11 mouse cellular contexts compared by ENCODE assay signal in genomic region chr12:55372424-55373055, GRCm38 (mm10). TPM values are rescaled to one million over a fixed set of nuclear protein-coding genes. Genes with fewer than 3 reads are reported as not detected.
DNase-seq lines count a peak whose midpoint lies in the region; ATAC-seq and TF ChIP-seq lines count a peak whose summit lies in the region.
"Had no signal": no experiment of that assay in that cellular context is flagged by ENCODE, and none has a peak within 500 bp of the region (broad histone marks: within the 10 kb centered on the region; RNA-seq: fewer than 3 reads in every experiment).

No protein-coding gene starts in this region.

- no peak for TF ChIP-seq EP300 in liver, embryonic 14.5 days (IDR thresholded peaks at IDR 0.05; ENCODE audit: low read depth)
- no peak for TF ChIP-seq EP300 in CH12.LX (IDR thresholded peaks at IDR 0.05; ENCODE audit: low read length)

- H3K9me3 ChIP-seq in liver, embryonic 14.5 days (ENCODE audit: control insufficient read depth, low read length) = no peaks in the 10 kb centered on the region
- H3K9me3 ChIP-seq in liver, embryonic 11.5 days (ENCODE audit: control insufficient read depth, low read length) = no peaks in the 10 kb centered on the region
- no peaks in the 10 kb centered on the region for H3K9me3 ChIP-seq in CH12.LX (replicated peaks; ENCODE audit: low read length)
- H3K9me3 ChIP-seq: hindbrain, embryonic 15.5 days had no signal

- no peak for ATAC-seq in liver, embryonic 14.5 days (ENCODE audit: insufficient read depth)
- ATAC-seq in liver, embryonic 11.5 days (replicated peaks; ENCODE audit: low FRiP score) = no peak
- peak; percentile 46; the same call in 1 of the 2 replicates for ATAC-seq in megakaryocyte progenitor cell, adult 5-6 weeks (replicated peaks; ENCODE audit: poor library complexity)

- no peaks in the 10 kb centered on the region for H3K79me2 ChIP-seq in CH12.LX (replicated peaks; ENCODE audit: control insufficient read depth, extremely low read depth, insufficient read depth, poor library complexity, severe bottlenecking)

- H3K4me2 ChIP-seq in liver, embryonic 14.5 days (ENCODE audit: low read depth) = no peak overlapping the region
- H3K4me2 ChIP-seq in liver, embryonic 11.5 days = no peak overlapping the region
- no peak overlapping the region for H3K4me2 ChIP-seq in CH12.LX (ENCODE audit: insufficient read depth, low read depth, poor library complexity, severe bottlenecking)
- H3K4me2 ChIP-seq: hindbrain, embryonic 15.5 days had no signal

- DNase-seq in gastrocnemius, adult 2 months = no peak
- no peak for DNase-seq in gastrocnemius, postnatal 25 days
- no peak for DNase-seq in liver, embryonic 14.5 days (ENCODE audit: low read depth in 3 of 3, low spot score in 3 of 3)
- no peak for DNase-seq in liver, embryonic 11.5 days (ENCODE audit: low spot score)
- DNase-seq in CH12.LX (ENCODE audit: extremely low read depth) = no peak
- DNase-seq in right cerebral cortex, postnatal 10 days (ENCODE audit: low spot score in 2 of 2) = no peak
- DNase-seq in left cerebral cortex, postnatal 14 days (ENCODE audit: low spot score in 2 of 2) = no peak
- DNase-seq: retina, postnatal 1 day had no signal

- no peaks in the 10 kb centered on the region for H3K27me3 ChIP-seq in liver, embryonic 14.5 days (ENCODE audit: control insufficient read depth, insufficient read depth, low read length)
- H3K27me3 ChIP-seq in liver, embryonic 11.5 days (replicated peaks; ENCODE audit: control insufficient read depth, insufficient read depth, low read length) = no peaks in the 10 kb centered on the region
- no peaks in the 10 kb centered on the region for H3K27me3 ChIP-seq in CH12.LX (replicated peaks)
- H3K27me3 ChIP-seq: hindbrain, embryonic 15.5 days had no signal

- peak; percentile 54 for TF ChIP-seq CTCF in gastrocnemius, adult 2 months (IDR thresholded peaks at IDR 0.05)
- TF ChIP-seq CTCF in liver, embryonic 14.5 days (IDR thresholded peaks at IDR 0.05; ENCODE audit: low read depth) = peak; percentile 6; the same call in 1 of the 2 replicates
- peak in 1 of 2 experiments; percentile 64; a peak in 2 of 4 replicates for TF ChIP-seq CTCF in CH12.LX (conservative IDR thresholded peaks at IDR 0.05 in 1 of 2, IDR thresholded peaks at IDR 0.05 in 1 of 2; ENCODE audit: low read depth in 2 of 2, low read length in 2 of 2)

- peak; percentile 67 for TF ChIP-seq RAD21 in CH12.LX (IDR thresholded peaks at IDR 0.05; ENCODE audit: low read depth, low read length)

- 73% methylated on average over 3 of the region's 3 CpGs for WGBS in liver, embryonic 14.5 days (ENCODE audit: insufficient replicate concordance)
- WGBS in liver, embryonic 11.5 days = 89% methylated on average over 3 of the region's 3 CpGs

- dilution Hi-C loops in CH12.LX (cut with MboI; ENCODE audit: extremely low pct_ligation_motif_present, extremely low pct_unique_long_range_greater_than_20kb, low sequenced_read_pairs) = no loop called here

- H3K4me1 ChIP-seq in liver, embryonic 14.5 days (replicated peaks; ENCODE audit: control insufficient read depth in 2 of 2, insufficient read depth in 2 of 2, low read length in 1 of 2) = no peaks in the 10 kb centered on the region
- no peaks in the 10 kb centered on the region for H3K4me1 ChIP-seq in liver, embryonic 11.5 days (replicated peaks; ENCODE audit: control insufficient read depth, insufficient read depth, low read length)
- peaks cover 0 to 6% of the 10 kb centered on the region in 2 experiments; a peak in 2 of 4 replicates for H3K4me1 ChIP-seq in CH12.LX (ENCODE audit: control insufficient read depth in 1 of 2, insufficient read depth in 2 of 2)
- H3K4me1 ChIP-seq: hindbrain, embryonic 15.5 days had no signal

- intact Hi-C loops in gastrocnemius, adult 2 months (cut with DNase I) = no loop called here
- intact Hi-C loops in left cerebral cortex, postnatal 14 days (cut with DNase I) = loop anchor here (2.0 to 5.0 kb wide), 2 partner anchors 55 to 126 kb away; no protein-coding TSS in a partner anchor

- TF ChIP-seq POLR2A in CH12.LX (IDR thresholded peaks at IDR 0.05; ENCODE audit: low read depth, low read length) = no peak

- H3K9ac ChIP-seq in liver, embryonic 14.5 days (replicated peaks) = no peak overlapping the region
- no peak overlapping the region for H3K9ac ChIP-seq in liver, embryonic 11.5 days (ENCODE audit: low read depth, low read length)
- no peak overlapping the region for H3K9ac ChIP-seq in CH12.LX (ENCODE audit: insufficient read depth, low read depth)
- H3K9ac ChIP-seq: hindbrain, embryonic 15.5 days had no signal

- H3K36me3 ChIP-seq in liver, embryonic 14.5 days (replicated peaks; ENCODE audit: control insufficient read depth, insufficient read depth, low read depth) = no peaks in the 10 kb centered on the region; the same call in 1 of the 2 replicates
- no peaks in the 10 kb centered on the region for H3K36me3 ChIP-seq in liver, embryonic 11.5 days (ENCODE audit: control insufficient read depth, insufficient read depth, low read length)
- peaks cover 10 to 34% of the 10 kb centered on the region in 2 experiments for H3K36me3 ChIP-seq in CH12.LX (replicated peaks in 1 of 2; ENCODE audit: control insufficient read depth in 1 of 2, insufficient read depth in 1 of 2, low read length in 1 of 2)
- H3K36me3 ChIP-seq: hindbrain, embryonic 15.5 days had no signal

- no peak overlapping the region for H3K4me3 ChIP-seq in gastrocnemius, adult 2 months
- no peak overlapping the region for H3K4me3 ChIP-seq in liver, embryonic 14.5 days (ENCODE audit: insufficient read depth in 1 of 2, low read depth in 2 of 2, low read length in 2 of 2)
- no peak overlapping the region for H3K4me3 ChIP-seq in liver, embryonic 11.5 days (ENCODE audit: low read depth, low read length)
- no peak overlapping the region for H3K4me3 ChIP-seq in CH12.LX (replicated peaks in 1 of 3; ENCODE audit: low read depth in 2 of 3, low read length in 2 of 3, poor library complexity in 1 of 3)
- H3K4me3 ChIP-seq: hindbrain, embryonic 15.5 days; myocyte had no signal

- no peak overlapping the region for H3K27ac ChIP-seq in gastrocnemius, adult 2 months
- H3K27ac ChIP-seq in liver, embryonic 14.5 days = no peak overlapping the region
- no peak overlapping the region for H3K27ac ChIP-seq in liver, embryonic 11.5 days (ENCODE audit: low read depth, low read length)
- no peak overlapping the region for H3K27ac ChIP-seq in CH12.LX (ENCODE audit: insufficient read depth, low read depth)
- H3K27ac ChIP-seq: hindbrain, embryonic 15.5 days had no signal

- in situ Hi-C loops in CH12.LX (cut with MboI; ENCODE audit: low pct_ligation_motif_present, low pct_unique_long_range_greater_than_20kb, low sequenced_read_pairs) = no loop called here

TF ChIP-seq in CH12.LX, 34 proteins besides CTCF, POLR2A, EP300 and RAD21:
- TF ChIP-seq ZMIZ1 (IDR thresholded peaks at IDR 0.05; ENCODE audit: low read depth, low read length) (no peak), ZNF384 (IDR thresholded peaks at IDR 0.05; ENCODE audit: low read depth, low read length) (0 out of 2 replicates have a peak, but pooled peaks have one; percentile 25), SMC3 (IDR thresholded peaks at IDR 0.05; ENCODE audit: low read depth, low read length) (peak; percentile 75), ZC3H11A (IDR thresholded peaks at IDR 0.05; ENCODE audit: low read depth, low read length) (peak; percentile 54), GABPA (IDR thresholded peaks at IDR 0.05; ENCODE audit: insufficient replicate concordance, low read depth, low read length) (no peak), MAX (IDR thresholded peaks at IDR 0.05; ENCODE audit: low read length) (no peak), MAZ (IDR thresholded peaks at IDR 0.05; ENCODE audit: low read depth, low read length) (no peak)

RNA-seq across cellular contexts. Expression of gene Psma6, which starts 11.5 kb away (rescaled TPM):
- 100 to 1,000 TPM; 165 to 168 TPM for total RNA-seq in gastrocnemius, adult 2 months (2021)
- total RNA-seq in gastrocnemius, postnatal 25 days (2021) = 100 to 1,000 TPM; 140 to 155 TPM
- 63.1 and 85.9 TPM in 2 replicates for polyA plus RNA-seq in liver, embryonic 14.5 days (2012; rRNA removed)
- polyA plus RNA-seq in liver, embryonic 14.5 days (2014; fragmentation: Nextera tagmentation; extraction: Ambion mirVana) = 220 and 221 TPM in 2 replicates
- 410 and 426 TPM in 2 replicates for polyA plus RNA-seq in liver, embryonic 11.5 days (2014; fragmentation: Nextera tagmentation; extraction: Ambion mirVana)
- 271 and 319 TPM in 2 replicates for total RNA-seq in CH12.LX (2012; rRNA removed)
- 585 and 610 TPM in 2 replicates for total RNA-seq in CH12.LX (2014; rRNA removed)
- 307 and 352 TPM in 2 replicates for polyA plus RNA-seq in CH12.LX (2012; ENCODE audit: insufficient read length, low read depth)
- 372 and 397 TPM in 2 replicates for total RNA-seq in megakaryocyte progenitor cell, adult 5-6 weeks (2015)
- total RNA-seq in megakaryocyte progenitor cell, adult 5-6 weeks (2017) = 362 TPM in 2 replicates
- total RNA-seq in left cerebral cortex, postnatal 14 days (2021) = 100 to 1,000 TPM; 139 to 142 TPM
